Mouse (Mus musculus): ENCODE measurements at regions not wholly inside any gene's neighbourhood (a gene's known extent, or its start where the extent isn't known, plus 50 kb on each side); places are given as distances from the start of the nearest gene placed in this dataset.

DNA sequence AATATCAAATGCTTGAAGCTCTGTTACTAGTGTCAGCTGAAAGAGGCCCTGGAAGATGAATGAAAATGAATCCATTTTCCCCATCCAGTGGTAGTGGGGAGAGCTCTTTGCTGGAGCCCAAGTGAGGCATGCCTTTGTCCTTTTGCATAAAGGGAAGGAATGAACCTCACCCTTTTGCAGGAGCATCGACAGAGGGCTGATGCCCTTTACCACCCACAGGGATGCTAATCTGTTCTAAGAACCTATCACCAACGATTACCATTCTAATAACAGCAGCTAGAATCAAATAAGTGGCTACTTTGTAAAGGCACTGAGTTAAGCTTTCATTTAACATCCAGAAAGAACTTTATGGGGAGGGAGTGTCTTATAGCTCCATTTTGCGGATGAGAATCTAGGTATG, 184.9 kb upstream of the Nlrp1b start:
- H3K4me1 ChIP-seq (ENCODE audit: insufficient read depth): no peaks in the 10 kb centered on the region
- no peaks in the 10 kb centered on the region for H3K27me3 ChIP-seq (ENCODE audit: insufficient read depth, low read length)
- DNase-seq: no peak
- H3K4me3 ChIP-seq (ENCODE audit: low read depth, low read length): no peak overlapping the region
- 42% methylated on average over 3 of the region's 3 CpGs for WGBS (ENCODE audit: insufficient replicate concordance)
- no peak for ATAC-seq
- no peak overlapping the region for H3K4me2 ChIP-seq (ENCODE audit: low read depth, low read length)
- H3K9me3 ChIP-seq (ENCODE audit: low read length): no peaks in the 10 kb centered on the region
- no peak overlapping the region for H3K9ac ChIP-seq (replicated peaks)
- TF ChIP-seq EP300 (IDR thresholded peaks at IDR 0.05; ENCODE audit: low read depth) (no peak), CTCF (IDR thresholded peaks at IDR 0.05; ENCODE audit: low read depth) (no peak)
- H3K27ac ChIP-seq (ENCODE audit: low read depth): no peak overlapping the region
- H3K36me3 ChIP-seq (replicated peaks; ENCODE audit: insufficient read depth, low read length): no peaks in the 10 kb centered on the region

DNA sequence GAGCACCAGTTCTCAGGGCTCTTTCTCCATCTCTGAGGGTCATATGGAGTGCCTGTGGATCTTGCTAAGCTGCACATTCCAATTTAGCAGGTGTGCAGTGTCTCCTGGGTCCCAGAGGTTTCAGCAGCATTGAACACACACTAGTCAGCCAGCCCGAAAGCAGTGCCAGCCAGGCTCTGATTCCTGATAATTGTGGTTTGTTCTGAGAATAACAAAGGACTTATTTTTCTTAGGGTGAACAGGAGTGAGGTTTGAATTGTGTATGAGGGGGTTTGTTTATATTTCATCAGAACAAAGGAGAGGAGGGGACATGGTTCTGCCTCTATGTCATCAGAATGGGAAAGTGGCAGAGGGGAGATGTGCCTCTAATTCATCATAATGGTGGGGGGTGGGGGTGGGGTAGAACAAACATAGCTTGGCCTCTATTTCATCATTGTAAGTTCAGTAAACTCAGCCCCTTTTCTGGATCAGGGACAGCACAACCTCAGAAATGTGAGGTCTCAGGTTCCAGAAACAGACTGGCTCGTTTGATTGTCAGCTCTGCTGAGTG, 191.8 kb upstream of the Nlrp1b start:
- no peak for DNase-seq
- no peaks in the 10 kb centered on the region for H3K36me3 ChIP-seq (replicated peaks; ENCODE audit: insufficient read depth, low read length)
- H3K4me2 ChIP-seq (ENCODE audit: low read depth, low read length): no peak overlapping the region
- H3K9me3 ChIP-seq (ENCODE audit: low read length): no peaks in the 10 kb centered on the region
- H3K4me3 ChIP-seq (ENCODE audit: low read depth, low read length): no peak overlapping the region
- H3K4me1 ChIP-seq (ENCODE audit: insufficient read depth): no peaks in the 10 kb centered on the region
- H3K9ac ChIP-seq (replicated peaks): no peak overlapping the region
- no peak overlapping the region for H3K27ac ChIP-seq (ENCODE audit: low read depth)
- TF ChIP-seq EP300 (IDR thresholded peaks at IDR 0.05; ENCODE audit: low read depth) (no peak), CTCF (IDR thresholded peaks at IDR 0.05; ENCODE audit: low read depth) (no peak)
- no peaks in the 10 kb centered on the region for H3K27me3 ChIP-seq (ENCODE audit: insufficient read depth, low read length)
- 50% methylated on average over 2 of the region's 2 CpGs for WGBS (ENCODE audit: insufficient replicate concordance)
- no peak for ATAC-seq

DNA sequence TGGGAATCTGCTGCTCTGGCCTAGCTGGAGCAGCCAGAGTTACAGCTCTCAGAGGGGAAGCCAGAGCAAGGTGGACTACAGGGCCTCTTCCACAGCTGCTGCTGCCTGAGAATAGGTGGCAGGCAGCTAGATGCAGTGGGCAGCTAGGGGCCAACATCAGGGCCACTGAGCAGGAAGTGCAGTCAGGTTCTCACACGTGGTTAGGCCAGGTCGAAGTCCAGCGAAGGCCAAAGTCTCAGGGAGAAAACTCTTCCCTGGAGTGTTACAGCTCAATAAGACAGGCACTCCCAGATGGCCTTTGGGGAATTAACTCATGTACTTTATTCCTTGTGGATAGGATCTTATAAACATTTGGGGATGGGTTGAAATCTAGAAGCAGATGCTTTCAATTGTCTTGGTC, 192.7 kb upstream of the Nlrp1b start:
- 51% methylated on average over 3 of the region's 3 CpGs for WGBS (ENCODE audit: insufficient replicate concordance)
- ATAC-seq: no peak

DNA sequence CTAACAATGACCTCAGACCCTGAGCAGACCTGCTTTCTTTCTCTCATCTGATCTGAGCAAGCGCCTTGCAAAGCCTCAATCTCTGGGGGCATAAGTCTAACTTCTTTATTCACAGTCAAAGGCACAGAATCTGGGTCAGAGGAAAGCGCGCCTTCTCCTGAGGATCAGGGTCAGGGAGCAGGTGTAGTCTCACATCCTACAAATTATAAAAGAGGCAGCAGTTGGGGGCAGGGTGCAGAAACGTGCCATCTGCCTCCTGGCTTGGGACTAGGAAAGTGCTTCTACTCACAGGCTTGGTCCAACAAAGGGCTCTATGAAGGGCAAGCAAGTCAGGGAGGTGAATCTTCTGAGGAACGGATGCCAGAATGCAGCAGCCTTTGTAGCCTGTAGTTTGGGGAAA, 194.3 kb upstream of the Nlrp1b start:
- no peak overlapping the region for H3K4me2 ChIP-seq (ENCODE audit: low read depth, low read length)
- H3K27ac ChIP-seq (ENCODE audit: low read depth): no peak overlapping the region
- no peaks in the 10 kb centered on the region for H3K36me3 ChIP-seq (replicated peaks; ENCODE audit: insufficient read depth, low read length)
- no peaks in the 10 kb centered on the region for H3K9me3 ChIP-seq (ENCODE audit: low read length)
- no peak for ATAC-seq
- no peak overlapping the region for H3K4me3 ChIP-seq (ENCODE audit: low read depth, low read length)
- TF ChIP-seq CTCF (IDR thresholded peaks at IDR 0.05; ENCODE audit: low read depth) (no peak), EP300 (IDR thresholded peaks at IDR 0.05; ENCODE audit: low read depth) (no peak)
- WGBS (ENCODE audit: insufficient replicate concordance): 70% methylated on average over 5 of the region's 5 CpGs
- no peaks in the 10 kb centered on the region for H3K27me3 ChIP-seq (ENCODE audit: insufficient read depth, low read length)
- H3K9ac ChIP-seq (replicated peaks): no peak overlapping the region
- no peaks in the 10 kb centered on the region for H3K4me1 ChIP-seq (ENCODE audit: insufficient read depth)
- no peak for DNase-seq

More for the DNA sequence above, 192.7 kb upstream of the Nlrp1b start:
- Histone ChIP-seq H3K9ac (replicated peaks) (no peak overlapping the region), H3K4me1 (ENCODE audit: insufficient read depth) (no peaks in the 10 kb centered on the region), H3K9me3 (ENCODE audit: low read length) (no peaks in the 10 kb centered on the region), H3K27me3 (ENCODE audit: insufficient read depth, low read length) (no peaks in the 10 kb centered on the region), H3K27ac (ENCODE audit: low read depth) (no peak overlapping the region), H3K4me2 (ENCODE audit: low read depth, low read length) (no peak overlapping the region), H3K36me3 (replicated peaks; ENCODE audit: insufficient read depth, low read length) (no peaks in the 10 kb centered on the region), H3K4me3 (ENCODE audit: low read depth, low read length) (no peak overlapping the region)
- no peak for DNase-seq
- TF ChIP-seq CTCF (IDR thresholded peaks at IDR 0.05; ENCODE audit: low read depth) (no peak), EP300 (IDR thresholded peaks at IDR 0.05; ENCODE audit: low read depth) (no peak)

DNA sequence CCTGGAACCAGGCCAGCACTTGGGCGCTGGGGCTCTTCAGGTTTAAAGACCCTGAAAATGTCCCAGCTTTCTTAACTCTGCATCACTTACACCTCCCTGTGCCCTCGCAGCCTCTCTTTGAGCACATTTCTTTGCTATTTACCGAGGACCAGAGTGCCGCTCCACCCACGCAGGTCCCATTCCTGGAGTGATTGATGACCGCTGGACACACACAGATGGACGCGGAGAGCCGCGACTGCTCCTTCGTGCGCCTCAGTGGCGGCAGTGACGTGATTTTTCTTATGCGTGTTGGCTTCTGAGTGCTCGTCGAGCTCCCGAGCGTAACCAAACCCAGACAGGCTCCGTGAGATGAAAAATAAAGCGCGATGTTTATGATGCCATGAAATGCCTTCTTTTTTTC, 199.2 kb upstream of the Nlrp1b start:
- 84% methylated on average over 22 of the region's 22 CpGs for WGBS (ENCODE audit: insufficient replicate concordance)
- DNase-seq (no peak), ATAC-seq (no peak)
- Histone ChIP-seq H3K4me3 (ENCODE audit: low read depth, low read length) (no peak overlapping the region), H3K4me1 (ENCODE audit: insufficient read depth) (no peaks in the 10 kb centered on the region), H3K4me2 (ENCODE audit: low read depth, low read length) (no peak overlapping the region), H3K9ac (replicated peaks) (no peak overlapping the region), H3K36me3 (replicated peaks; ENCODE audit: insufficient read depth, low read length) (no peaks in the 10 kb centered on the region), H3K27me3 (ENCODE audit: insufficient read depth, low read length) (no peaks in the 10 kb centered on the region), H3K9me3 (ENCODE audit: low read length) (no peaks in the 10 kb centered on the region), H3K27ac (ENCODE audit: low read depth) (no peak overlapping the region)
- no peak for TF ChIP-seq EP300 (IDR thresholded peaks at IDR 0.05; ENCODE audit: low read depth)
- TF ChIP-seq CTCF (IDR thresholded peaks at IDR 0.05; ENCODE audit: low read depth): no peak

- Histone ChIP-seq H3K27ac (ENCODE audit: low read depth) (no peak overlapping the region), H3K4me1 (ENCODE audit: insufficient read depth) (no peaks in the 10 kb centered on the region), H3K9ac (replicated peaks) (no peak overlapping the region), H3K4me2 (ENCODE audit: low read depth, low read length) (no peak overlapping the region), H3K4me3 (ENCODE audit: low read depth, low read length) (no peak overlapping the region), H3K9me3 (ENCODE audit: low read length) (no peaks in the 10 kb centered on the region), H3K27me3 (ENCODE audit: insufficient read depth, low read length) (no peaks in the 10 kb centered on the region), H3K36me3 (replicated peaks; ENCODE audit: insufficient read depth, low read length) (no peaks in the 10 kb centered on the region)
- ATAC-seq (no peak), DNase-seq (no peak)
- no peak for TF ChIP-seq EP300 (IDR thresholded peaks at IDR 0.05; ENCODE audit: low read depth)
- TF ChIP-seq CTCF (IDR thresholded peaks at IDR 0.05; ENCODE audit: low read depth): no peak
- WGBS (ENCODE audit: insufficient replicate concordance): 56% methylated on average over 6 of the region's 6 CpGs
Measured at GRCm38 (mm10) chr11:71434241-71434640, 203.7 kb upstream of the Nlrp1b start.

GRCm38 (mm10) chr11:71434886-71435285, 204.4 kb upstream of the Nlrp1b start:
- Histone ChIP-seq H3K4me2 (ENCODE audit: low read depth, low read length) (no peak overlapping the region), H3K4me3 (ENCODE audit: low read depth, low read length) (no peak overlapping the region), H3K27me3 (ENCODE audit: insufficient read depth, low read length) (no peaks in the 10 kb centered on the region), H3K9ac (replicated peaks) (no peak overlapping the region), H3K27ac (ENCODE audit: low read depth) (no peak overlapping the region), H3K9me3 (ENCODE audit: low read length) (no peaks in the 10 kb centered on the region), H3K4me1 (ENCODE audit: insufficient read depth) (no peaks in the 10 kb centered on the region), H3K36me3 (replicated peaks; ENCODE audit: insufficient read depth, low read length) (no peaks in the 10 kb centered on the region)
- no peak for TF ChIP-seq EP300 (IDR thresholded peaks at IDR 0.05; ENCODE audit: low read depth)
- no peak for TF ChIP-seq CTCF (IDR thresholded peaks at IDR 0.05; ENCODE audit: low read depth)
- WGBS (ENCODE audit: insufficient replicate concordance): 78% methylated on average over 5 of the region's 5 CpGs
- DNase-seq: no peak
- ATAC-seq: no peak
